Comparison of ENCODE assay signal across 8 mouse cellular contexts in the genomic region with DNA sequence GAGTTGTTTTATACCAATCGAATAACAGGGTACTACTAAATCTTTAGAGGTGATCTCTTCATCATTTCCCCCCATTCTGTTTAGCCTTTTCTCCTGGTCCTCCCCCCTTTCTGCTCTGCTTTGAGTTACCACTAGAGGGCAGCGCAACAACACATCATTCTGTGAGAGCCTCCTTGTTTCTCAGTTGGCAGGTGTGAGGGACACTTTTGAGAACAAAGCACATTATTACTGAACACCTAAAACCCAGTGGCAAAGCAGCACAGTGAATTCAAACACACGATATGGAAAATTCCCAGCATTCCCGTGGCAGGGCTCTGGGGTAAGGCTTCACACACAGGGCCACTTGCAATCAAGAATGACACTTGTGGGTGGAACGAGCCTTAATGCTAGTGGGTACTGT.
DNase-seq lines count a peak whose midpoint lies in the region; TF ChIP-seq lines count a peak whose summit lies in the region.
"Had no signal": no experiment of that assay in that cellular context is flagged by ENCODE, and none has a peak within 500 bp of the region (broad histone marks: within the 10 kb centered on the region; RNA-seq: fewer than 3 reads in every experiment).

No protein-coding gene starts in this region.

- H3K9me3 ChIP-seq in E14TG2a.4 (ENCODE audit: low read length), result no peaks in the 10 kb centered on the region
- H3K9me3 ChIP-seq: heart, embryonic 13.5 days had no signal

- peak; percentile 77 for TF ChIP-seq CTCF in E14TG2a.4 (conservative IDR thresholded peaks at IDR 0.05; ENCODE audit: low read length)
- TF ChIP-seq CTCF in cortical plate, adult 2 months (IDR thresholded peaks at IDR 0.05; ENCODE audit: extremely low read depth, insufficient read depth, low read length), result peak; percentile 84

- H3K36me3 ChIP-seq in E14TG2a.4 (ENCODE audit: insufficient read depth, low read length), result no peaks in the 10 kb centered on the region
- H3K36me3 ChIP-seq: heart, embryonic 13.5 days had no signal

- peaks cover 4% of the 10 kb centered on the region for H3K4me1 ChIP-seq in E14TG2a.4 (replicated peaks; ENCODE audit: low read depth, low read length)
- H3K4me1 ChIP-seq in cortical plate, adult 2 months (ENCODE audit: control insufficient read depth, insufficient read depth, low read length), result peaks cover 3% of the 10 kb centered on the region

- H3K4me3 ChIP-seq in E14TG2a.4 (replicated peaks; ENCODE audit: low read length), result no peak overlapping the region
- no peak overlapping the region for H3K4me3 ChIP-seq in cortical plate, adult 2 months (ENCODE audit: insufficient read depth, low read length)
- H3K4me3 ChIP-seq: heart, embryonic 13.5 days had no signal

- intact Hi-C loops in heart, postnatal 14 days (cut with DNase I), result loop anchor here (2.0 to 10.0 kb wide), 5 partner anchors 141 to 1169 kb away; no protein-coding TSS in a partner anchor

- no peak overlapping the region for H3K27ac ChIP-seq in cortical plate, adult 2 months (ENCODE audit: insufficient read depth, low read length)

- DNase-seq in ZHBTc4 (ENCODE audit: low read depth, low spot score), result peak; percentile 60
- peak; percentile 51 to 75 for DNase-seq in heart, postnatal 14 days
- DNase-seq in layer of hippocampus, adult 11-12 months (ENCODE audit: low spot score), result peak; percentile 72
- peak; percentile 58 for DNase-seq in lung, postnatal 25 days (ENCODE audit: low spot score)
- DNase-seq in right cerebral cortex, postnatal 25 days, result peak; percentile 55

- TF ChIP-seq POLR2A in cortical plate, adult 2 months (IDR thresholded peaks at IDR 0.05; ENCODE audit: extremely low read depth, insufficient read depth, low read length), result no peak

- H3K27me3 ChIP-seq in E14TG2a.4 (ENCODE audit: insufficient read depth, low read length), result no peaks in the 10 kb centered on the region
- H3K27me3 ChIP-seq: heart, embryonic 13.5 days had no signal
